Mouse (Mus musculus) thymus, adult 2 months (tissue): Measurements from ENCODE around the gene Camk2n1. TPM values are rescaled to one million over a fixed set of nuclear protein-coding genes. Genes with fewer than 3 reads are reported as not detected.

Experiments
- DNase-seq: peaks from one replicate; pipeline ENCODE4 v3.0.0; 2021
- H3K27ac ChIP-seq: fragments of 200-500 bp; 2 replicates; pipeline ENCODE4 v1.5.1; 2012; ENCODE audit warnings: low read length, control low read depth; ENCODE audit not compliant: control insufficient read depth, insufficient read depth
- H3K27me3 ChIP-seq: fragments of 200-500 bp; 2 replicates; pipeline ENCODE4 v1.6.1; 2012; ENCODE audit warnings: mild to moderate bottlenecking, low read length, moderate library complexity, mixed read lengths; ENCODE audit not compliant: control insufficient read depth, insufficient read depth
- H3K36me3 ChIP-seq: fragments of 200-500 bp; 2 replicates; pipeline ENCODE4 v1.6.1; 2012; ENCODE audit warnings: mild to moderate bottlenecking, low read length, moderate library complexity; ENCODE audit not compliant: control insufficient read depth, insufficient read depth
- H3K4me1 ChIP-seq: fragments of 200-500 bp; replicated peaks from 2 replicates; pipeline ENCODE4 v1.6.1; 2012; ENCODE audit warnings: low read length; ENCODE audit not compliant: control insufficient read depth, insufficient read depth
- H3K4me3 ChIP-seq: fragments of 200-500 bp; 2 replicates; pipeline ENCODE4 v1.5.1; 2012; ENCODE audit warnings: mild to moderate bottlenecking, low read length, control low read depth, moderate library complexity; ENCODE audit not compliant: control insufficient read depth, insufficient read depth
- CTCF ChIP-seq: fragments of 200-500 bp; IDR thresholded peaks from 2 replicates; pipeline ENCODE4 v1.5.1; 2012; ENCODE audit warnings: mild to moderate bottlenecking, control low read depth, low read length, moderate library complexity, borderline replicate concordance; ENCODE audit not compliant: control insufficient read depth, poor library complexity, insufficient read depth; ENCODE audit errors: extremely low read depth
- POLR2A ChIP-seq: fragments of 200-500 bp; IDR thresholded peaks from 2 replicates; pipeline ENCODE4 v1.6.1; 2012; ENCODE audit warnings: mild to moderate bottlenecking, low read length, control low read depth, moderate library complexity; ENCODE audit not compliant: control insufficient read depth, poor library complexity, insufficient read depth; ENCODE audit errors: extremely low read depth
- WGBS: fragments of 180-500 bp; shearing (Covaris S2); methylation state at CpG from one replicate; pipeline ENCODE4 v1.1.7; 2018; 5-methylcytosine and 5-hydroxymethylcytosine counted together
- polyA plus RNA-seq: library from polyadenylated mRNA; depleted of rRNA; stranded (reverse); fragments of >200 nt; gene quantifications from 2 replicates; pipeline ENCODE4 v1.2.3, GENCODE M21; 2012

Gene Camk2n1
- polyA plus RNA-seq, 1 experiment = 2.2 TPM

DNA sequence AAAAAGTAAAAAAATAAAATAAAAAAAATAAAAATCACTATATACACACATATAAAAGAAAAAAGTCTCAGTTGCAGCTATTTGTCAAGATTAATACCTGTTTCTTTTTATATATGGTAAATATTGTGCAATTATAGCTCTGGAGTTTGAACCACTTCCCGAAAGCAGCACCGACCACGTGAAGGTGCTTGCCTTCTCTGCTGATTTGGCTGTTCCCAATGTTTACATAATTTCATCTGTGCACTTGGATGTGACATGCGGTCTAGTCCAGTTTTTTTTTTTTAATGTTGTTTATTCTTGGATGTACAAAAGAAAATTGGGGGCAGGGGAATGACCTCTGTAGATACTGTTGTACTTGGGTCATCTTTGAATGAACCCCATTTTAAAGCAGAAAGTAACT, 3.0 kb downstream of the Camk2n1 start:
- no peak for TF ChIP-seq CTCF
- TF ChIP-seq POLR2A = no peak
- DNase-seq = no peak
- Histone ChIP-seq H3K4me3 (no peak overlapping the region), H3K36me3 (no peaks in the 10 kb centered on the region), H3K4me1 (peaks cover 12% of the 10 kb centered on the region), H3K27ac (no peak overlapping the region), H3K27me3 (peaks cover 35% of the 10 kb centered on the region)
- WGBS = 47% methylated on average over 4 of the region's 4 CpGs

DNA sequence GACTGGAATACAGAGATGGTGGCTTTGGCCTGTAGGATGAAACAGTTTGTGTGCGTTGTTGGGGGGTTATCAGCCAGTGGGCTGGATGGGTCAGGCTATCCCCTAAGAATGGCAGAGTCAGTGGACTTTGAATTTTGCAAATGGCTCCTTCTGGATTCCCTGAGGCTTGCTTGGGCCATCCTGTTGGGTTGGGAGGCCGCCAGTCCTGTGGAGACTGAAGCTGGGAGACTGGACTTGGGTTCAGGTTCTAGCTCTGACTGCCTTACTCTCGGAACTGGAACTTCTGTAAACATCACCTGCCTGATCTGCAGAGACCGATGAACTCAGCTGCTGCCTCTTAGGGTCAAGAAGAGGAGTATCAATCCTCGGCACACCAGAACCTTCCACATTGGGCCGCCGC, 4.1 kb downstream of the Camk2n1 start:
- TF ChIP-seq POLR2A (no peak), CTCF (no peak)
- Histone ChIP-seq H3K27me3 (peaks cover 30% of the 10 kb centered on the region), H3K4me1 (peaks cover 12% of the 10 kb centered on the region), H3K36me3 (no peaks in the 10 kb centered on the region), H3K4me3 (no peak overlapping the region), H3K27ac (no peak overlapping the region)
- 87% methylated on average over 7 of the region's 7 CpGs for WGBS
- DNase-seq = no peak

GRCm38 (mm10) chr4:138458735-138459440, 4.8 kb downstream of the Camk2n1 start:
- DNase-seq = no peak
- Histone ChIP-seq H3K27ac (no peak overlapping the region), H3K4me3 (no peak overlapping the region), H3K4me1 (peaks cover 16% of the 10 kb centered on the region), H3K27me3 (peaks cover 24% of the 10 kb centered on the region), H3K36me3 (no peaks in the 10 kb centered on the region)
- no peak for TF ChIP-seq CTCF
- no peak for TF ChIP-seq POLR2A
- WGBS = 80% methylated on average over 5 of the region's 5 CpGs

- H3K4me3 ChIP-seq = no peak overlapping the region
- DNase-seq = no peak
- TF ChIP-seq CTCF (no peak), POLR2A (no peak)
- peaks cover 30% of the 10 kb centered on the region for H3K27me3 ChIP-seq
- no peaks in the 10 kb centered on the region for H3K36me3 ChIP-seq
- H3K27ac ChIP-seq = no peak overlapping the region
- peaks cover 23% of the 10 kb centered on the region for H3K4me1 ChIP-seq
- WGBS = 84% methylated on average over 6 of the region's 6 CpGs
These were observed 5.7 kb downstream of the Camk2n1 start for GRCm38 (mm10) chr4:138459775-138460174.

DNA sequence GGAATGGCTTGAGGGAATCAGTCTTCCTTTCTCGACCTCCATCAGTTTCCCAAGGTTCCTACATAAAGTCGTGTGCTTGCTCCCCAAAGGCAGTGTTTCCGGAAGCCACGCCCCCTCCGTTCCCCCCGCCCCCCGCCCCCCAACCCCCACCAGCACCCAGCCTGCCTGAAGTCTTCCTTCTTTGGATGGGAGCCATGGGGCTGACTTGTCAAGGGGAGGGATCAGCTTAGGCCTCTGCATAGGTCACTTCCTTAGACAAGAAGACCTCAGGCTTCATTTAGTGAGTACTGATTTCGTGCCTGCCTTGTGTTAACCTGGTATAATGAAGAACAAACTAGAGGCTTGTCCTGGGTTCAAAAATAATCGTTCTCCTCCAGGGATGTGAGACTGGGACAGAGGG, 6.8 kb downstream of the Camk2n1 start:
- H3K27me3 ChIP-seq = peaks cover 24% of the 10 kb centered on the region
- DNase-seq = no peak
- peaks cover 12% of the 10 kb centered on the region for H3K4me1 ChIP-seq
- H3K4me3 ChIP-seq = no peak overlapping the region
- H3K27ac ChIP-seq = no peak overlapping the region
- no peak for TF ChIP-seq CTCF
- no peak for TF ChIP-seq POLR2A
- H3K36me3 ChIP-seq = no peaks in the 10 kb centered on the region
- WGBS = 38% methylated on average over 9 of the region's 9 CpGs

DNA sequence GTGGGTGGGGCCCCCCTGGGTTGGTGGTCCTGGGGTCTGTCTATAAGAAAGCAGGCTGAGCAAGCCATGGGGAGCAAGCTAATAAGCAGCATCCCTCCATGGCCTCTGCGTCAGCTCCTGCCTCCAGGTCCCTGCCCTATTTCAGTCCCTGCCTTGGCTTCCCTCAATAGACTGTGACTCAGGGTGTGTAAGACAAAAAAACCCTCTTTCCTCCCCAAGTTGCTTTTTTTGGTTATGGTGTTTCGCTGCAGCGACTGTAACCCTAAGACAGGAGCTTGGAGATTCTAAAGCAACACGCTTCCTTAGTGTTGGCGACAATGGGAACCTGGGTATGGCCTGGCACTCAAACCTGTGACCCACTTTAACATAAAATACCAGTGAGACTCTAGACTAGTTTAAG, 7.4 kb downstream of the Camk2n1 start:
- TF ChIP-seq CTCF = no peak
- TF ChIP-seq POLR2A = no peak
- Histone ChIP-seq H3K27me3 (peaks cover 18% of the 10 kb centered on the region), H3K4me3 (no peak overlapping the region), H3K27ac (no peak overlapping the region), H3K4me1 (peaks cover 11% of the 10 kb centered on the region; the same call in 1 of the 2 replicates), H3K36me3 (no peaks in the 10 kb centered on the region)
- WGBS = 96% methylated on average over 5 of the region's 5 CpGs
- DNase-seq = no peak

DNA sequence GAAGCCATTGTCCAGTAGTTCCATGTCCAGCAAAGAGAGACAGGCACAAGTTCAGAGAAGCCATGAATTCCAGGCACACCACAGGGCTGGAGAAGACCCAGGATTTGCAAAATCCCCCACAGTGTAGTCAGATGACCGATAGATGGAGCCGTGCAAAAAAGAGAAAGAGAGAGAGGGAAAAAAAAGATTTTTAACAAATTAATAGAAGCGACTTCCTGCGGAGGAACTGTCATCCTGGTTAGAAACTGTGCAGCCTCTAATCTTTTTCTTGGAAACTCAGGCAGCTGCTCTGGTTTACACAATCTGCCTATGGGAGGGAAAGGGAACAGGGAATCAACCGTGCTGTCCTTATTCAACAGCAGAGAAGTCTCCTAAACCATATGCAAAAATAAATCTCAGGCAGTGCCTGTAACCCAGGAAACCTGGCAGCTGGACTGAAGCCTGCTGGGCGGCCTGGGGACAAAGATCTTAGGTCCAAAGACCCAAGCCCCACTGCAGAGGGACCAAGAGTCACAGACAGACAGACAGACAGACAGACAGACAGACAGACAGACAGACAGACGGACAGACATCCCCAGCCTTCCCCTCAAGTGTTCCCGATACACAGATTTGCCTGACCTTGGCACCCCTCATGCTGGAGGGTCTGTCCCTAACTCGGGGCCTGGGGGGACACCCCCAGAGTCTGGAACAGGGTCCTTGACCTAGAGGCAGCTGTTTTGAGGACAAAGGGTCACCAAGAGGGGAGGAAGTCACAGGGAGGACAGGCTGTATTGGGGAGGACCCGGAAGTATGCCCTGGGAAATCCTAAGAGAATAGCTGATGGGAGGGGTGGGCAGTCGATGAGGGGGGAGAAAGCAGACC, 9.1 kb downstream of the Camk2n1 start:
- WGBS = 6% methylated on average over 11 of the region's 11 CpGs
- Histone ChIP-seq H3K36me3 (no peaks in the 10 kb centered on the region), H3K4me1 (peaks cover 11% of the 10 kb centered on the region; the same call in 1 of the 2 replicates), H3K27me3 (peaks cover 13% of the 10 kb centered on the region), H3K4me3 (no peak overlapping the region), H3K27ac (no peak overlapping the region)
- TF ChIP-seq POLR2A (no peak), CTCF (no peak)
- no peak for DNase-seq
